Mouse (Mus musculus) heart, postnatal 25 days (tissue): ENCODE data around the gene Mfap1b. TPM values are rescaled to one million over a fixed set of nuclear protein-coding genes. Genes with fewer than 3 reads are reported as not detected.

ENCODE experiments used
- DNase-seq: peaks from one replicate; pipeline ENCODE4 v3.0.0; 2022; ENCODE audit warnings: low spot score
- intact Hi-C: fragments of 180-260 bp; cut with DNase I; formaldehyde crosslinking; loops from one replicate; pipeline ENCODE4 v1.15.1; 2025
- microRNA-seq: library from miRNA; unstranded; fragments of <30 nt; microRNA quantifications from one replicate; pipeline ENCODE4 v1.2.0, GENCODE M21; 2022
- total RNA-seq, 2 experiments: library from RNA; stranded (reverse); gene quantifications; 2 replicates each; pipeline ENCODE4 v1.2.3; 2021

Mfap1b gene
- total RNA-seq, 2 experiments from 2014 or later, result 29.1 to 30.2 TPM

- peak; percentile 22 for DNase-seq
- intact Hi-C loops, result loop anchor here (10.0 kb wide), 1 partner anchor 932 kb away; no protein-coding TSS in a partner anchor
Measured at GRCm38 (mm10) chr2:121442259-121443067, 31.4 kb downstream of the Mfap1b start.

DNA sequence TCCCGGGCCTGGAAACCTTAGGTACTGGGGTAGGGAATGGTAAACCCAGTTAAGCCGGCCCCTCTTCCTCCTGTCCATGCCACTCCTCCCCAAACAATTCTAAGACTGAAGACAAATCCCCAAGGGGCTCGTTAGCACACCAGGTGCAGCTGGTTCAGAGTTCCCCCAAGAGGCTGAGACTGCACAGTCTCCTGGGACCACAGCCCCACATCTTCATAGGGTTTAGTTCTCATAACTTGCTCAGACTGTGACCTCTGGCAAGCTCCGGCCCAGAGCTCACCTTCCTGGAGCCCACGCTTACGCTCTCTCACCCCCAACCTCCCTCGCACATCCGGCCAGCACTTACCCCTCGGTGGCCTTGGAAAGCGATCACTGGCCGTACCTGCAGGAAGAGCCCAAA, 32.1 kb downstream of the Mfap1b start:
- intact Hi-C loops, result loop anchor here (10.0 kb wide), 1 partner anchor 933 kb away; no protein-coding TSS in a partner anchor
- DNase-seq, result no peak

DNA sequence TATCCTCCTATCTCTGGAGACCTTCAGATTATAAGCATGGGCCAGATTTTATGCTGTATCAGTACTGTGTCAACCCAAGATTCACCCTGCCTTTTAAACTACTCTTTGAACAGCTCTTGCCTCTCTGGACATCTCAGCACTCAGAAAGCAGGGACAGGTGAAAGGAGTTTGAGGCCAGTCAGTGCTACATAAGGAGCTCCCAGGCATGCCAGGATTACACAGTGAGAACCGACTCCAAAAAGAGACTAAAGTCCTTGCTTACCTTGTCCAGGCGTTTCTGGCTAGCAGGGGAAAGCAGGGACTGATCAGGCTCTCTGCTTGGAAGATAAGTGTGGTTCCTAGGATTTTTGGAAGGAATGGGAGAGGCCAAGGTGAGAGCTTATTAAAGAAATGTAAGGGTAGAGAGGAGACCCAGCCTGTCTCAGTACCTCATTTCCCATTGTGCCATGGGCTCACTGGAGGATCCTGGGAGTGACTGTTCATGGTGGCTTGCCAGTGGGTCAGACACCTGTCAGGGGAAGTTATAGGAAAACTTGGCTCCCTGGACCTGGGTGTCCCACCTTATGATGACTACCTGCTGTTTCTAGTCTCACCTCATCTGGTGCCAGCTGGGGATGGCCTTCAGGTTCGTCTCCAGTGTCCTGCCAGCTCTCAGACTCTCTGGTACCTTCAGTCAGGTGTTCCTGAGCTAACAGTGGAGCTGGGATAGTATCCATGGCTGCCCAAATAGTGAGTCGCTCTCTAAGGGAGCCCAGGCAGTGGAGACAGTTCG, 32.8 kb downstream of the Mfap1b start:
- DNase-seq, result no peak
- intact Hi-C loops, result loop anchor here (10.0 kb wide), 1 partner anchor 934 kb away; no protein-coding TSS in a partner anchor

- intact Hi-C loops, result loop anchor here (1.0 to 10.0 kb wide), 2 partner anchors 22 to 935 kb away; no protein-coding TSS in a partner anchor
- no peak for DNase-seq
Measured at GRCm38 (mm10) chr2:121439746-121440145, 34.1 kb downstream of the Mfap1b start.

- DNase-seq, result no peak
- intact Hi-C loops, result no loop called here
Measured at GRCm38 (mm10) chr2:121434854-121435253, 39.0 kb downstream of the Mfap1b start.

DNA sequence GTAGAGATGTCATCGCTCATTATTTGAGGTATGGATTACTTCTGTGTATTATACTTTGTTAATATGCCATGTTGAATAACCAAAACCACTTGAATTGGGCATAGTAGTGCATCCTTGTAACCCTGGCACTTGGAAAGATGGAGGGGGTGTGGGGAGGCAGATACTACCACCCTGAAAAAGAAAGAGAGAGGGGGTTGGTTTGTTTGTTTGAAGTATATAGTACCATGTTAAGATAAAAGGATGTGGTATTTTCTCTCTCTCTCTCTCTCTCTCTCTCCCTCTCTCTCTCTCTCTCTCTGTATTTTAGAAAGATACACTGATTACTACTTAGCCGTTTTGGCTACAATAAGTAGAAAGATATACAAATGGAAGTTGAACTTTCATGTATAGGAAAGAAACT, 48.0 kb downstream of the Mfap1b start:
- intact Hi-C loops, result no loop called here
- DNase-seq, result no peak

DNA sequence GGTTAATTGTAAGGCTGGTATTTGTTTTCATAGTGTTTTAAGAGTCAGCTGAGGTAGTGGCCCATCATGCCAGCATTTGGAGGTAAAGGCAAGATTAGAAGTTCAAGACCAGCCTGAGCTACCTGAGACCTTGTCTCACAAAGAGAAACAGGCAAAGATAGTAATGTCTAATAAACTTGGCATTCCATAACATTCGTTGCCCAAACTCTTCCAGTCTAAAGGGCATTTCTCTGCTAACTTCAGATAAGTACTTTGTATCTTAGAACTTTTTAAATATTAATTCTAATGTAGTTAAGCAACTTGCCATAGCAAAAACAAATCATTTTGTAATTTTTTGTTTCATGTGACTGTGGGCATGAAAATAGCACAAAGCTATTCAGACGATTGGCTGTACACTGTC, 50.7 kb downstream of the Mfap1b start:
- no peak for DNase-seq
- intact Hi-C loops, result no loop called here

DNA sequence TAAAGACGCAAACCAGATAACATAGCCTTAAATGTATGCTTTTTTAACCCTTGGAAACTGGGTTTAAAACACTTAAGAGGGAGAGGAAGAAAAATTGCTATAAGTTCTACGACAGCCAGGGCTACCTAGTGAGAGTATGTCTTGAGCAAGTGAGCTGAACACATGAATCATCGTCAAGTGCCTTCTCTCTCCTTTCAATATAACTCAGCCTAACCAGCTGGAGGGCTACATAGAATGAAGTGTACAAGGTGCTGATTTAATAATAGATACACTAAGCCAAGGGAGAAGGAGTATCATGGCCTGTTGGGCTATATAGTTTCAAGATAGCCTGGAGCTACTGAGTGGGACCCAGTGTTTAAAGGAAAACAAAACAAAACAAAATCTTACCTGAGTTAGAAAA, 55.4 kb downstream of the Mfap1b start:
- intact Hi-C loops, result no loop called here

DNA sequence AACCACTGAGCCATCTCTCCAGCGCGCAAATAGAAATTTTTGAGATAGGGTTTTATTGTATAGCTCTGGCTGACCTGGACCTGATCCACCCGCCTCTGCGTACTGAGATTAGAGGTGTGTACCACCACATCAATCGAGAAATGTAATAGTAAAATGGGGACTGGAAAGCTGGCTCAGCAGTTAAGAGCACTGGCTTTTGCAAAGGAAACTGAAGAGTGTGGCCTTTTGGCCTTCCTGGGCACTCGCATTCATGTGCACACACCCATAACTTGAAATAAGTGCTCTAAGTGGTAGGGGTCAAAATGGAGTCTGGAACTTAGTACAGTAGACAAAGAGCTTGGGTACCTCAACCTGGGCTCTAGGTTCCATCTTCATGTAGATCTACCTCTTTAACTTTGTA, 57.5 kb downstream of the Mfap1b start:
- intact Hi-C loops, result no loop called here
- no peak for DNase-seq

More for the DNA sequence above, 55.4 kb downstream of the Mfap1b start:
- DNase-seq, result no peak

GRCm38 (mm10) chr2:121415591-121415990, 58.3 kb downstream of the Mfap1b start:
- DNase-seq, result no peak
- intact Hi-C loops, result no loop called here

GRCm38 (mm10) chr2:121415103-121415502, 58.8 kb downstream of the Mfap1b start:
- no peak for DNase-seq
- intact Hi-C loops, result no loop called here

DNA sequence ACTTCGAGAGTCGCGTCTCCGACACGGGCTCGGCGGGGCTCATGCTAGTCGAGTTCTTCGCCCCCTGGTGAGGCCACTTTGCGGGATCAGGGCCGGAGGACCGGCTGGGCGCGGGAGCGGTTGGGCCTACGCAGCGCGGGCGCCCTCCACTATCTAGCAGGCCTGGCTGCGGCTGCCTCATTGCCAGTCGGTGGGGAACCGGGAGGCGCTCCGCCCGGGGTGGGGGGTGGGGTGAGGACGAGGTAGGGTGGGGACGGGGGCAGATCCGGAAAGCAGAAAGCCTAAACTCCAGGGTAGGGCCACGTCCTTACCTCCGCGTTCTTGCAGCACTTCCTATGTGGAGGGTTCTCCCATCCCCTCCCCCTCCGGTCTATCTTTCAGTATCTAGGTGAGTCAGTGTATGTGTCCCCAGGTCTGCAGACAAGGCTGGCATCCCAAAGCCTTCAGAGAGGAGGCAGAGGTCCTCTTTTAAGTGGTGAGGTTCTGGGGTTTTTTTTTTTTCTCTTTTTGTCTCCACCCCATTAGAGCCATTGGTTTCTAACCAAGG, 59.7 kb downstream of the Mfap1b start:
- intact Hi-C loops, result no loop called here
- no peak for DNase-seq

- DNase-seq, result peak; percentile 96
- intact Hi-C loops, result no loop called here
Measured at GRCm38 (mm10) chr2:121413387-121414042, 60.4 kb downstream of the Mfap1b start, which contains the start of the genes Pdia3 and Catsper2. Pdia3 (plus strand) TSS chr2:121413775. Catsper2 (minus strand) TSS chr2:121413792.

DNA sequence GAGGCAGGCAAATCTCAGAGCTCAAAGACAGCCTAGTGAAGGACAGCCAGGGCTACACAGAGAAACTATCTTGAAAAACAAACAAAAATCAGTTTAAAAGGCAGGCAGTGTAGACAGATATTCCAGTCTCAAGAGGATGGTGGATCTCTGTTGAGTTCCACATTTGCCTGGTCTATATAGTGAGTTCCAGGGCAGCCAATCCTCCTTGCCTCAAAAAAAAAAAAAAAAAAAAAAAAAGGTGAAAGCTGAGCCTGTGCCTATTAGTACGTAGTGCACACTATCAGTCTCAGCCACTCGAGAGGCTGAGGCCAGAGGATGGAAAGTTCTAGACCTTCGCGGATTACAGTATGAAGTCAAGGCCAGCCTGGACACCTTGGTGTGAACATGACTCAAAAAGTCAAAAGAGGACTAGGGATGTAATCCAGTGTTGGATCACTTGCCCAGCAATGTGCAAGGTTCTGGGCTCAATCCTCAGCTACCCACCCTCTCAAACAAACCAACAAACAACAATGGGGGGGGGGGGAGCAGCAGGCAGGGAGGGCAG, 61.0 kb downstream of the Mfap1b start:
- intact Hi-C loops, result no loop called here
- no peak for DNase-seq

Small RNAs within 50 kb of the gene (microRNA-seq; reads per million reads assigned to microRNA genes)
- gene Gm22953, result not detected

Other genes with a start within 250 kb of the Mfap1b start
- 10 to 100 TPM; 28.4 to 28.9 TPM for gene Trp53bp1, start 202.7 kb downstream of the Mfap1b start, total RNA-seq
- 1 to 10 TPM; 4.5 to 5.1 TPM for gene Map1a, start 184.5 kb downstream of the Mfap1b start, total RNA-seq
- 10 to 100 TPM; 48.0 to 50.5 TPM for gene Ppip5k1, start 118.7 kb downstream of the Mfap1b start, total RNA-seq
- 1 to 10 TPM; 1.3 to 2.4 TPM for gene Ckmt1, start 116.4 kb downstream of the Mfap1b start, total RNA-seq
- gene Strc, start 86.9 kb downstream of the Mfap1b start, total RNA-seq, result not detected
- 100 to 1,000 TPM; 146 to 167 TPM for gene Pdia3, start 60.3 kb downstream of the Mfap1b start, total RNA-seq
- gene Catsper2, start 60.3 kb downstream of the Mfap1b start, total RNA-seq, result 1 to 10 TPM; 2.3 to 2.9 TPM
- under 1 TPM in 1 of 2 experiments, not detected in 1; 0.14 TPM for gene Ell3, start 29.8 kb downstream of the Mfap1b start, total RNA-seq
- 100 to 1,000 TPM; 392 to 395 TPM for gene Serf2, start 24.9 kb downstream of the Mfap1b start, total RNA-seq
- 10 to 100 TPM; 22.8 to 23.1 TPM for gene Hypk, start 20.8 kb downstream of the Mfap1b start, total RNA-seq
- under 1 TPM in 1 of 2 experiments, not detected in 1; 0.10 TPM for gene Serinc4, start 17.3 kb downstream of the Mfap1b start, total RNA-seq
- gene Mfap1a, start 32.6 kb upstream of the Mfap1b start, total RNA-seq, result 10 to 100 TPM; 26.1 to 29.0 TPM
- 1 to 10 TPM; 3.2 to 3.9 TPM for gene Wdr76, start 32.7 kb upstream of the Mfap1b start, total RNA-seq